Comparison of ENCODE assay signal across 9 mouse cellular contexts in genomic region chr11:88661444-88662180, GRCm38 (mm10). TPM values are rescaled to one million over a fixed set of nuclear protein-coding genes. Genes with fewer than 3 reads are reported as not detected.
DNase-seq lines count a peak whose midpoint lies in the region; ATAC-seq lines count a peak whose summit lies in the region.
"Had no signal": no experiment of that assay in that cellular context is flagged by ENCODE, and none has a peak within 500 bp of the region (broad histone marks: within the 10 kb centered on the region; RNA-seq: fewer than 3 reads in every experiment).

No protein-coding gene starts in this region.

- peak; percentile 51; the same call in 1 of the 2 replicates for ATAC-seq in liver, embryonic 15.5 days (ENCODE audit: insufficient read depth)
- ATAC-seq in liver, embryonic 12.5 days, result no peak
- ATAC-seq in CD4-positive, CD25-positive, alpha-beta regulatory T cell, adult 4 months, result no peak

- H3K4me3 ChIP-seq in liver, embryonic 15.5 days (replicated peaks), result no peak overlapping the region
- no peak overlapping the region for H3K4me3 ChIP-seq in liver, embryonic 12.5 days

- peaks cover 3% of the 10 kb centered on the region; the same call in 1 of the 2 replicates for H3K4me1 ChIP-seq in liver, embryonic 15.5 days (replicated peaks)
- peaks cover 13% of the 10 kb centered on the region for H3K4me1 ChIP-seq in liver, embryonic 12.5 days

- H3K4me2 ChIP-seq in liver, embryonic 15.5 days, result no peak overlapping the region
- no peak overlapping the region for H3K4me2 ChIP-seq in liver, embryonic 12.5 days

- H3K27me3 ChIP-seq in liver, embryonic 15.5 days, result no peaks in the 10 kb centered on the region
- no peaks in the 10 kb centered on the region for H3K27me3 ChIP-seq in liver, embryonic 12.5 days (replicated peaks)

- no peak overlapping the region for H3K9ac ChIP-seq in liver, embryonic 15.5 days
- no peak overlapping the region for H3K9ac ChIP-seq in liver, embryonic 12.5 days

- WGBS in liver, embryonic 15.5 days (ENCODE audit: insufficient replicate concordance), result 53% methylated on average over 11 of the region's 11 CpGs
- WGBS in liver, embryonic 12.5 days (ENCODE audit: insufficient replicate concordance), result 72% methylated on average over 11 of the region's 11 CpGs

- DNase-seq in adrenal gland, adult 2 months, result peak; percentile 76
- no peak for DNase-seq in adrenal gland, adult 18-20 months (ENCODE audit: low spot score in 2 of 2)
- peak; percentile 28 for DNase-seq in heart, postnatal 4 days
- peak; percentile 63 to 85 for DNase-seq in kidney, postnatal 36 days
- no peak for DNase-seq in embryo, embryonic 9.5 days (ENCODE audit: extremely low spot score)
- DNase-seq: lung, postnatal 36 days had no signal

- H3K9me3 ChIP-seq in liver, embryonic 15.5 days (replicated peaks), result no peaks in the 10 kb centered on the region
- H3K9me3 ChIP-seq in liver, embryonic 12.5 days (replicated peaks), result no peaks in the 10 kb centered on the region

- H3K36me3 ChIP-seq in liver, embryonic 15.5 days (replicated peaks), result no peaks in the 10 kb centered on the region; the same call in 1 of the 2 replicates
- H3K36me3 ChIP-seq in liver, embryonic 12.5 days, result peaks cover 35% of the 10 kb centered on the region

- no peak overlapping the region for H3K27ac ChIP-seq in liver, embryonic 15.5 days (replicated peaks)
- H3K27ac ChIP-seq in liver, embryonic 12.5 days, result no peak overlapping the region; the same call in 1 of the 2 replicates

RNA-seq across cellular contexts. Expression of gene Msi2, which starts 56.7 kb away (rescaled TPM):
- total RNA-seq in adrenal gland, adult 2 months (2021), result 100 to 1,000 TPM; 205 to 214 TPM
- polyA plus RNA-seq in adrenal gland, adult 2 months (2012; rRNA removed), result 39.1 and 40.3 TPM in 2 replicates
- 100 to 1,000 TPM; 196 to 204 TPM for total RNA-seq in adrenal gland, adult 18-20 months (2021)
- polyA plus RNA-seq in liver, embryonic 15.5 days (2015; fragmentation: Nextera tagmentation; extraction: Ambion mirVana), result 2.9 and 3.1 TPM in 2 replicates
- polyA plus RNA-seq in liver, embryonic 12.5 days (2016; fragmentation: Nextera tagmentation; extraction: Ambion mirVana), result 5.0 and 5.2 TPM in 2 replicates
- 100 to 1,000 TPM; 205 to 234 TPM for total RNA-seq in heart, postnatal 4 days (2021)
- polyA plus RNA-seq in CD4-positive, CD25-positive, alpha-beta regulatory T cell, adult 4 months (2017; shearing (Covaris generic)), result 10 to 100 TPM; 23.8 to 31.3 TPM

Comparison
In these comparisons a context has a peak if more than half of its experiments do, and no peak if none do; other contexts are left out.
1. DNase-seq: peak in adrenal gland, adult 2 months (single experiment), heart, postnatal 4 days (single experiment) and kidney, postnatal 36 days (2 of 2); none in adrenal gland, adult 18-20 months (0 of 2) and embryo, embryonic 9.5 days (single experiment).